Mouse (Mus musculus): ENCODE results near the gene Dcst2. TPM values are rescaled to one million over a fixed set of nuclear protein-coding genes. Genes with fewer than 3 reads are reported as not detected.

The Dcst2 gene
- total and polyA plus RNA-seq, 3 experiments: 0.06 TPM; not detected in 2

DNA sequence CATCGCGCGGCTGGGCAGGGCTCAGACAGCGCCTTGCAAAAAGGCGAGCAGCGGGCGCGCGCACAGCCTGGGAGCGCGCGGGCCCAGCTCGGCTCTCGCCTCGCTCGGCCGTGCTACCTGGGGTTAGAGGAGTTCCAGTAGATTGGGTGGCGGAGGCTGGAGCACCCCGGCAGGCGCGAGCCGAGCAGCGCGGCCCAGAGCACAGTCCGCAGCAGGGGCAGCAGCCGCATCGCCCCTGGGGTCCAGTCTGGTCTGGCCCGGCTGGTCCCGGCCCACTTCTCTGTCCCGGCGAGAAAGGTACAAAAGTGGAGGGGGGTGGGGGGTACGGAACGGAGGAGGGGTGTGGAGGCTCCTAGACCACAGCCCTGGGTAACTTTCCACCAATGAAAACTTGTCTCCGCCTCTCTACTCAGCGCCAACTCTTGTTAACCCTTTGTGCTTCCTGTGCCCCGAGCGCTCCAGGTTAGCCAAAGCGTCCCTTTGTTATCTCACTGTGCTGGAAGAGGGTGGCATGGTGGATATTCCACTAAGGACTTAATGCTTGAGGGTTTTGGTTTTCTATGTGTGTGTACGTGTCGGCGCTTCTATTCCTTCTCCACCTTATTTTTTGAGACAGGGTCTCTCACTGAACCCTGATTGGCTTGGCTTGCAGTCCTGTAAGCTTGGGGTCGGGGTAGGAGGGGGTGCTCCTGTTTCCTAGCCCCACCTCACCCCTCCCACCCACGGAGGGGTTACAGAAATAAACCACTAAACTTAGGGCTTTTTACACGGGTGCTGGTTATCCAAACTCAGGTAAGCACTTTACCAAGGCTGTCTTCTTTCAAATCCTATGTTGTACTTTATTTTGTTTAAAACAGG is 23.8 kb upstream of the Dcst2 start, which contains the start of gene Efna4 (continued):
- TF ChIP-seq EP300 (IDR thresholded peaks at IDR 0.05; ENCODE audit: low read depth in 1 of 2, low read length in 2 of 2) (no peak), TBP (IDR thresholded peaks at IDR 0.05; ENCODE audit: low read depth, low read length) (0 out of 2 replicates have a peak, but pooled peaks have one; percentile 27), NELFE (IDR thresholded peaks at IDR 0.05; ENCODE audit: low read depth, low read length) (peak; percentile 31; the same call in 1 of the 2 replicates), BHLHE40 (IDR thresholded peaks at IDR 0.05; ENCODE audit: borderline replicate concordance, low read depth, low read length) (no peak), GABPA (IDR thresholded peaks at IDR 0.05; ENCODE audit: low read depth, low read length) (no peak), E2F4 (IDR thresholded peaks at IDR 0.05; ENCODE audit: borderline replicate concordance, low read depth, low read length) (no peak), KAT2A (conservative IDR thresholded peaks at IDR 0.05; ENCODE audit: low read depth, low read length) (no peak), MAX (IDR thresholded peaks at IDR 0.05; ENCODE audit: low read length) (0 out of 2 replicates have a peak, but pooled peaks have one; percentile 14), CHD2 (IDR thresholded peaks at IDR 0.05; ENCODE audit: low read length) (no peak), USF1 (IDR thresholded peaks at IDR 0.05; ENCODE audit: low read depth, low read length) (no peak), GATA1 (IDR thresholded peaks at IDR 0.05; ENCODE audit: low read depth, low read length) (no peak), TCF12 (IDR thresholded peaks at IDR 0.05; ENCODE audit: low read depth, low read length) (no peak; the same call in 1 of the 2 replicates), ZMIZ1 (IDR thresholded peaks at IDR 0.05; ENCODE audit: low read depth, low read length) (no peak), RAD21 (IDR thresholded peaks at IDR 0.05; ENCODE audit: low read depth, low read length) (no peak), MXI1 (IDR thresholded peaks at IDR 0.05; ENCODE audit: low read depth, low read length) (0 out of 2 replicates have a peak, but pooled peaks have one; percentile 47), CTCF (IDR thresholded peaks at IDR 0.05 in 2 of 3, conservative IDR thresholded peaks at IDR 0.05 in 1 of 3; ENCODE audit: control insufficient read depth in 1 of 3, insufficient read depth in 1 of 3, low read depth in 2 of 3, low read length in 3 of 3, poor library complexity in 1 of 3, severe bottlenecking in 1 of 3) (no peak), POLR2AphosphoS2 (IDR thresholded peaks at IDR 0.05; ENCODE audit: low read length) (no peak), ZNF384 (IDR thresholded peaks at IDR 0.05; ENCODE audit: low read depth, low read length) (no peak), CHD1 (IDR thresholded peaks at IDR 0.05; ENCODE audit: low read depth, low read length) (no peak), ELF1 (IDR thresholded peaks at IDR 0.05; ENCODE audit: low read depth, low read length) (no peak), USF2 (IDR thresholded peaks at IDR 0.05; ENCODE audit: borderline replicate concordance in 1 of 2, insufficient read depth in 1 of 2, low read depth in 1 of 2, low read length in 2 of 2) (no peak), ETS1 (IDR thresholded peaks at IDR 0.05; ENCODE audit: low read depth, low read length) (no peak), POLR2A (IDR thresholded peaks at IDR 0.05; ENCODE audit: control insufficient read depth in 1 of 2, insufficient read depth in 1 of 2, low read depth in 1 of 2, low read length in 2 of 2, poor library complexity in 1 of 2) (peak in 1 of 2 experiments; percentile 23; a peak in 1 of 4 replicates), TAL1 (IDR thresholded peaks at IDR 0.05; ENCODE audit: low read length) (no peak)
